Mouse (Mus musculus): ENCODE data around the gene Npm1.

GRCm38 (mm10) chr11:33207411-33207810, 44.4 kb upstream of the Npm1 start:
- TF ChIP-seq CTCF (IDR thresholded peaks at IDR 0.05; ENCODE audit: insufficient read depth, low read length) (no peak), POLR2A (IDR thresholded peaks at IDR 0.05; ENCODE audit: borderline replicate concordance, extremely low read depth, low read depth, low read length) (no peak)
